Mouse (Mus musculus) v-Abl transformed pro-B cells (cell line): ENCODE measurements at regions not wholly inside any gene's neighbourhood (a gene's known extent, or its start where the extent isn't known, plus 50 kb on each side); places are given as distances from the start of the nearest gene placed in this dataset.

ENCODE experiments used
- in situ Hi-C, 2 experiments: fragments of 400-800 bp; cut with MboI; formaldehyde crosslinking; loops; one replicate each; pipeline ENCODE4 v1.15.1; 2025; ENCODE audit not compliant: unreplicated experiment in 2 of 2

- in situ Hi-C loops: no loop called here
Observed at GRCm38 (mm10) chr2:161341368-161341891, 232.6 kb upstream of the Chd6 start.

DNA sequence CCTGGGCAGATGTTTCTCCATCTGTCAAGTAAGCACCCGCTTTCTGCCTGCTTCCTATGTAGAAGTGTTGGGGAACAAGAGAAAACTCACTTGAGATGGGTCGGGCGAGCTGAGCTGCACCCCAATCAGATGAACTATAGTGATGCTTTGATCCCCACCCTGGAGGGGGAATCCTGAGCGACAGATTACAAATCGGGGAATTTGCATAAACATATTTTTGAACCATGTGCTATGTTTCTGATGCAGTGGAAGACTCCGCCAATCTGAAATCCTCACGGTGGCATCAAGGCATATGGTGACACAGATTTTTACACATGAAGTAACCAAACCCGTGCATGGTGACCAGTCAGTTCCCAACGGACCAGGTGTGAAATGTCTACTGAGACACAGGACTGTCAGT lies 231.4 kb upstream of the Chd6 start:
- in situ Hi-C loops: no loop called here

GRCm38 (mm10) chr2:161339327-161340001 lies 230.6 kb upstream of the Chd6 start:
- in situ Hi-C loops: no loop called here

DNA sequence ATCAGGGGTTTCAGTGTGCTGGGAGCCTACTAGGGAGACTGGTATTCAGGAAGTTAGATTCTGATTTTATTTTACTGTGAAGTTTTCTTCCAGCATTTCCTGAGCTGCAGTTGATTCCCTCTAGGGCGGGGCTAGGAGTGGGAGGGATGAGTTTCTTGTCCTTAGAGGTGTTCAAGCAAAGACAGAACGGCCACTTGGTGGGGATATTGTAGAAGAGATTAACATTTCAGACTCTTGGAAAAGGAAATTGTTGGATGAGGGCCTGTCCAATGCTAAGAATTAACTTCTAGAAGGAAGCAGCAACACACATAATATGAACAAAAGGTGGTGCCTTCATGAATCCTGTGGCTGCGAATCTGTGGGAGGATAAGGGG lies 230.1 kb upstream of the Chd6 start:
- in situ Hi-C loops: no loop called here

DNA sequence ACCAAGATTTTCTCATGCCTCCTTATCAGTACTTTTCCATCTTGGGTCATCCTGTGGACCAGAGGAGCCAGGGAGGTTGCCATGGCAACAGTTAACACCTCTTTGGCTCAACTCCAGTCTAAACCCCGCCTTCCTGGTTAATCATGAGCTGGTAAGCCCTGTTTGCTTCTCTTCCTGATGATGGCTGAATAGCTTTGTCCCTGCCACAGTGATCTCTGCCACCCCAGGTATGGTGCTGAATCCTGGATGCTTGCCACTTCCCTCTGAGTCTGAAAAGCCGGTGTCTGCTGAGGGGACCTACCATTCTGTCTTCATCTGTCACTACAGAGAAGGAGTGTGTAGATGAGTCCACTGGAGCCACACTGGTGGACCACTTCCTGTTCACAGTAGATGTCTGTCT lies 223.8 kb upstream of the Chd6 start:
- in situ Hi-C loops: no loop called here

- in situ Hi-C loops: no loop called here
Observed at GRCm38 (mm10) chr2:161331850-161332365, 223.0 kb upstream of the Chd6 start.

DNA sequence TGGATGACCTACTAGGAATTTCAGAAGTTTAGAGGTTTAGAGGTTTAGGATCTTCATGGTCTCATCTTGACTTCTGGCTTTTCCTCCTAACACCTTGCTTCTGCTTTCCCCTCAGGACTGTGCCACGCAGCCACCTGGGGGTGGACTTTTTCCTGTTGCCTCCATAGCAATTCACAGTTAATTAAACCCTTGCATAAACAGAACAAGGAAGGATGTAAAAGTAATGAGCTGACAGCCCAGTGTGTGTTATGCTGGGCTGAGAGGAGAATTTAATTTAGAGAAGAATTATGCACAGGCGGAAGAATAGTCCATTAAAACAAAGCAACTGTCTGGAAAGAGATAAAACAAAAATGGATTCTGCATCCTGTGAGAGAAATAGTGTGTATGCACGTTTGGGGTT lies 193.9 kb upstream of the Chd6 start:
- in situ Hi-C loops: no loop called here

DNA sequence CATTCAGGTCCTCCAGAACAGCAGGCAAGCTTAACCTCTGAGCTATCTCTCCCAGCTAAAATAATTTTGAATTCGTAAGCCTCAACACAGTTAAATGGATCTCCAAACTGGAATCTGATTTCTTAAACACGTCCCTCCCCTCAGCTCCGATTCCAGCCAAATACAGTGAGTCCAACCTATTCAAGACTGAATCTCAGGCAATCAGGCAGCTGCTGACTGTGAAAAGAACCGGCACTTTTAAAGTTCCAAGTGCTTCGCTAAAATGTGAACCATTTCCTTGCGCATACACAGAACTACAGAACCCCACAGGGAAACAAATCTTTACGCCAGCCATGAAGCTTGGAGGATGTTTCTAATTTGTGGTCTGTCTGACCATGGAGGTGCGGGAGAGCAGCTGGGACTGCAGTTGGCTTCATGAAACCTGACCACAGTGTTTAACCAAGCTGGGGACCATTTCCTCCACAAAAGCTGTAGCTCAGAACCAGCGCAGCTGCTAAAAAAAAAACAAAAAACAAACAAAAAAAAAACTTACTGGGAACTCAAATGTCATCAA lies 160.1 kb upstream of the Chd6 start:
- in situ Hi-C loops: no loop called here

DNA sequence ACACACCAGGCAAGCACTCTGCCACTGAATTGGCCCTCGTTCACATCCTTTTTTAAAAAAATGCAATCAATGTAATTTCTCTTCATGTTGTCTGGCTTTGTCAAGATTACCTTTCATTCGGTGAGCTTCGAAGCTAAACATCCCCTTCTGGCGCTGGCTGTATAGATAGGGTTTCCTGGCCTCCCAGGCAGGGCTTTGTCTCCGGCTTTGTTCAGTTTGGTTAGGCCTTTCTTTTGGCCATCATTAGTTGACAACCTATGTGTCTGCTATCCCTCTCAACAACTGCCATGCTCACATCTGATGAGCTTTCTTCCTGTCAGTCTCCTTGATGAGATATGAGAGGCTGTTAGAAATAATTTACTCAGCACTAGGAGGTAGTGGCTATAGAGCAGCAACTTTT lies 157.6 kb upstream of the Chd6 start:
- in situ Hi-C loops: no loop called here

DNA sequence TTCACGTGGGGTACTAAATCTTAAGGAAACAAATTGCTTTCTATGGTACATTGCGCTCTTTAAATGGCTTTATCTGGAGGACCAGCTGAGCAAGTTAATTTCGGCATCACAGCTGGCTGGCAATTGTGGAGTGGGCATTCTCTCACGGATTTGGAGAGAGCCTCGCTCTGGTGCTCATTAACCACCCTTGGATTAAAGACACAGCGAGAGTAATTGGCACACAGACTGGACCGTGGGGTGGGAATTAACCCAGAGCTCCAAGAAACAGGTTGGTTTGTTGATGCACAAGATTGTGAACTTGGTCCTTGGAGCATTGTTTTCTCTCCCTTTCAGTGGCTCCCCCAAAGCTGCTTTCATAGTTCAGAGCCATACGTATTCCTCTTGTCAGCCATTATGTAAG lies 156.3 kb upstream of the Chd6 start:
- in situ Hi-C loops: no loop called here

GRCm38 (mm10) chr2:161252761-161253160 lies 143.9 kb upstream of the Chd6 start:
- in situ Hi-C loops: no loop called here

DNA sequence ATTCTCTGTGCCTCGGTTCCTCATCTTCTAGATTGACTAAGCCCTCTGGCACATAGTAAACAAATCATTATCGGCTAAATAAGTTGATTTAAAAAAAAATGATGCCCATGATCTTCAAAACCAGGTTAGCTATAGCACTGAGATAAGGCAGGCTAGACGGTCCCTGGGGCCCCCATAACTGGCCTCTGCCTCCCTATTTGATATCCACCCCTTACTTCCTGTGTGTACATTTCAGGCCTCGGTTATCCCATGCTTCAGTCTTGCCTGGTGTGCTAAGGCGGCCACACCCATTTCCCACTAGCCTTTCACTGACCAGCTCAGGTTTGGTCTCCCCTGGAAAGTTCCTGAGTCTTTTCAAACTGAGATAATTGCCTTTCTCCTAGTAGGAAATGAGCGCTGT lies 132.8 kb upstream of the Chd6 start:
- in situ Hi-C loops: no loop called here

- in situ Hi-C loops: no loop called here
Observed at GRCm38 (mm10) chr2:161237280-161237819, 128.5 kb upstream of the Chd6 start.

- in situ Hi-C loops: no loop called here
Observed at GRCm38 (mm10) chr2:161233155-161233741, 124.4 kb upstream of the Chd6 start.

DNA sequence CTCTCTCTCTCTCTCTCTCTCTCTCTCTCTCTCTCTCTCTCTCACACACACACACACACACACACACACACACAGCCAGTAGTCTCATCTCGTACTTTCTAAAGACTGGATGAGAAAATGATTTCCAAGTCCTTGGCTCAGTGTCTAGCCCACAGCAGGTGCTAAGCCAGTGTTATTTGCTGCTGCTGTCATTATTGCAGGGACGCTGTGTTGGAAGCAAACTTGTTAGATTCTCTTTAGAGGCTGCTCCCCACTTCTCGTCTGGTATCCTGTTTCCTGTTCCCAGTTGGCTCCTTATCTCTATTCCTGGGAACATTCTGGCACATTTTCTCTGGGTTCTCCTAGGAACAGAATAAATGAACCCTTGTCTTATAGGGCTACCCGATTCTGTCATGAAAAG lies 122.5 kb upstream of the Chd6 start:
- in situ Hi-C loops: no loop called here

DNA sequence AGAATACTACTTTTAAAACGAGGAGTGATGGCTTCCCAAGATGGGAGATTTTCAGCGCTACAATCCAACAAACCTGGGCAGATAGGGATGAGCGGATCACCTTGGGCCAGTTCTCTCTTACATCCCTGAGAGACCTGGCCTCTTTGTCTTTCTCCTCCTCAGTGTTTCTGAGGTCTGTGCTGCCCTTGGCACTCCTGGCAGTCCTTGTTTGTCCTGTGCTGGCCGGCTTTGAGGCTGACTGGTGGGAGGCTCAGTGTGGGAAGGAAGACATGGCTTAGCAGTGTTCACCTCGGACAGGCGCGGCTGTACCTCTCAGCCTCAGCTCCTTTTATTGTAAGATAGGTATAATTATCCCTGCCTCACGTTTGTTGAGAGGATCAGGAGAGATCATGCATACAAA lies 106.9 kb upstream of the Chd6 start:
- in situ Hi-C loops: loop anchor here in 1 of 2 experiments (25.0 kb wide), 1 partner anchor 1447 kb away; the partner anchor contains the start of gene Ptprt

DNA sequence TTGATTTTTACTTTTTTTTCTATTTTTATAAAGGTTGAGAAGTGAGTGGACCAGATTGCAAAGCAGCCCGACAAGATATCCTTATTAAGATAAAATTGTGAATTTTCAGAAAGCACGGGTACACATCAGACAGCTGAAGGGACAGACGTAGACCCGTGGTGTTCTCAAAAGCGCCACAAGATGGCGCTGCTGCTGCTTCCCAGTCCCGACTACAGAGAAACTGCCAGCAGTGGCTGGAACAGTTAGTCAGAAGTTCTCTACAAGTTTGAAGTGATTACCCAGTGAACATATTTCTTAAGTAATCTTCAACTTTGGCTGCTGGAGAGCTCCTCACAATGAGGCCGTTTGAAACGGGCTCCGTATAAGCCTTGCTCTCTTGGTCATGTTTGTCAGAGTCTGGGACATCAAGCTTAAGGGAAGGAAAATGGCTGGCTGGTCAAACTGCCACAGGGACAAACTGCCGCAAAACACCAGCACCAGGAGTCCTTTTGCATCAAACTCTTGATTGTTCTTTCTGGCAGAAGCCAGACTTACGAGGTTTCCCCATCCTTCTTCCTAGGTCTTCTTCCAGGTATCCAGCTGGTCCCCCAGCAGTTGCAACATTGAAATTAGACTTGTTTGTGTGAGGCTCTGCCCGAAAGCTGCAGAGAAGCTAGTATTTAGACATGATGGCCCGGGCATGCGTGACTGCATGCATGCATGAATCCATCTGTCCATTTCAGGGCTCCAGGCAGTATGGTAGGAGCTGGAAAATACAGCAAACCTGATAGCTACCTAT lies 106.0 kb upstream of the Chd6 start:
- in situ Hi-C loops: loop anchor here in 1 of 2 experiments (25.0 kb wide), 1 partner anchor 1447 kb away; the partner anchor contains the start of gene Ptprt

DNA sequence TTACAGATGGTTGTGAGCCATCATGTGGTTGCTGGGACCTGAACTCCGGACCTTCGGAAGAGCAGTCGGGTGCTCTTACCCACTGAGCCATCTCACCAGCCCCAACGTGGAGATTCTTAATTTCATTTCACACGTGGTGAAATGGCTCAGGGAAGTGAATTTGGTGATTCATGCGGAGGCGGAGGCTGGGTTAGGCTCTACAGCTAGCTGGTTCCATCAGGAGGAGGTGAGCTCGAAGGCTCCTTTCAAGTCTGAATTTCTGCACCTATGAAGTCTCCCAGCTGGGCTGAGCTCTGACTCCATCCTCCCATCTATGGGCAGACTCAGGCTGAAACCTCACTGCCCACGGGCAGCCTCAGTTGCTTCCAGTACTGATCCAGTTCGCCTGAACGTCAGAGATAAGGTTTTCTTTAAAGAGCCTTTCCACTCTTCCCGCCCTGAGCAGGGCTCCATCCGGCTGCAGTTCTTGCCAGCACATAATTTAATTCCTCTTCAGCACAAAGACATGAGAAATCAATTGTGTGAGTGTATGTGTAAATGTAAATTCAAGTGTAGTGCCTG lies 103.5 kb upstream of the Chd6 start:
- in situ Hi-C loops: loop anchor here in 1 of 2 experiments (25.0 kb wide), 1 partner anchor 1450 kb away; the partner anchor contains the start of gene Ptprt

- in situ Hi-C loops: no loop called here
Observed at GRCm38 (mm10) chr2:161196713-161197372, 88.0 kb upstream of the Chd6 start.

GRCm38 (mm10) chr2:161187516-161187915 lies 78.6 kb upstream of the Chd6 start:
- in situ Hi-C loops: no loop called here
